Mouse (Mus musculus): ENCODE data around the gene Abcd2. TPM values are rescaled to one million over a fixed set of nuclear protein-coding genes. Genes with fewer than 3 reads are reported as not detected.

Abcd2 gene
- polyA plus RNA-seq, 1 experiment from 2014 or later: 6.3 TPM

GRCm38 (mm10) chr15:91190026-91190425 lies 1.6 kb downstream of the Abcd2 start:
- no peak overlapping the region for H3K27ac ChIP-seq (replicated peaks)
- H3K27me3 ChIP-seq: peaks cover 8% of the 10 kb centered on the region; the same call in 1 of the 2 replicates
- WGBS (ENCODE audit: insufficient replicate concordance): 52% methylated on average over 4 of the region's 4 CpGs
- no peak overlapping the region for H3K9ac ChIP-seq
- peak overlapping the region; percentile 73 for H3K4me2 ChIP-seq
- H3K4me3 ChIP-seq (replicated peaks): peak overlapping the region; percentile 52
- ATAC-seq (ENCODE audit: insufficient read depth): no peak
- no peaks in the 10 kb centered on the region for H3K9me3 ChIP-seq (replicated peaks)
- no peaks in the 10 kb centered on the region for H3K36me3 ChIP-seq (replicated peaks)
- H3K4me1 ChIP-seq (replicated peaks): peaks cover 20% of the 10 kb centered on the region

GRCm38 (mm10) chr15:91186358-91186757 lies 5.2 kb downstream of the Abcd2 start:
- no peak overlapping the region for H3K27ac ChIP-seq (replicated peaks)
- H3K36me3 ChIP-seq (replicated peaks): no peaks in the 10 kb centered on the region
- H3K4me1 ChIP-seq (replicated peaks): peaks cover 3% of the 10 kb centered on the region
- no peak for ATAC-seq (ENCODE audit: insufficient read depth)
- 71% methylated on average over 6 of the region's 6 CpGs for WGBS (ENCODE audit: insufficient replicate concordance)
- H3K27me3 ChIP-seq: peaks cover 6% of the 10 kb centered on the region; the same call in 1 of the 2 replicates
- H3K9ac ChIP-seq: no peak overlapping the region
- no peaks in the 10 kb centered on the region for H3K9me3 ChIP-seq (replicated peaks)
- H3K4me3 ChIP-seq (replicated peaks): no peak overlapping the region
- no peak overlapping the region for H3K4me2 ChIP-seq

GRCm38 (mm10) chr15:91179911-91180622 lies 11.5 kb downstream of the Abcd2 start:
- no peak overlapping the region for H3K4me3 ChIP-seq (replicated peaks)
- H3K9me3 ChIP-seq (replicated peaks): no peaks in the 10 kb centered on the region
- 60% methylated on average over 15 of the region's 15 CpGs for WGBS (ENCODE audit: insufficient replicate concordance)
- peak overlapping the region; percentile 48; the same call in 1 of the 2 replicates for H3K27ac ChIP-seq (replicated peaks)
- H3K36me3 ChIP-seq (replicated peaks): no peaks in the 10 kb centered on the region
- no peak overlapping the region for H3K9ac ChIP-seq
- no peaks in the 10 kb centered on the region for H3K27me3 ChIP-seq
- H3K4me2 ChIP-seq: no peak overlapping the region
- peaks cover 7% of the 10 kb centered on the region for H3K4me1 ChIP-seq (replicated peaks)
- ATAC-seq (ENCODE audit: insufficient read depth): no peak

GRCm38 (mm10) chr15:91178656-91179314 lies 12.8 kb downstream of the Abcd2 start:
- Histone ChIP-seq H3K9ac (no peak overlapping the region), H3K4me3 (replicated peaks) (no peak overlapping the region), H3K27ac (replicated peaks) (no peak overlapping the region), H3K9me3 (replicated peaks) (no peaks in the 10 kb centered on the region), H3K36me3 (replicated peaks) (no peaks in the 10 kb centered on the region), H3K27me3 (no peaks in the 10 kb centered on the region), H3K4me2 (no peak overlapping the region), H3K4me1 (replicated peaks) (peaks cover 7% of the 10 kb centered on the region)
- ATAC-seq (ENCODE audit: insufficient read depth): no peak
- 21% methylated on average over 9 of the region's 9 CpGs for WGBS (ENCODE audit: insufficient replicate concordance)

GRCm38 (mm10) chr15:91172193-91172592 lies 19.4 kb downstream of the Abcd2 start:
- H3K9ac ChIP-seq: no peak overlapping the region
- no peaks in the 10 kb centered on the region for H3K27me3 ChIP-seq
- peak; percentile 44; the same call in 1 of the 2 replicates for ATAC-seq (ENCODE audit: insufficient read depth)
- H3K9me3 ChIP-seq (replicated peaks): no peaks in the 10 kb centered on the region
- no peak overlapping the region for H3K27ac ChIP-seq (replicated peaks)
- H3K36me3 ChIP-seq (replicated peaks): no peaks in the 10 kb centered on the region
- 0 out of 2 replicates have a peak, but pooled peaks cover 4% of the 10 kb centered on the region for H3K4me1 ChIP-seq (replicated peaks)
- H3K4me3 ChIP-seq (replicated peaks): no peak overlapping the region
- WGBS (ENCODE audit: insufficient replicate concordance): 68% methylated on average over 4 of the region's 4 CpGs
- H3K4me2 ChIP-seq: no peak overlapping the region

GRCm38 (mm10) chr15:91171332-91171731 lies 20.3 kb downstream of the Abcd2 start:
- Histone ChIP-seq H3K27ac (replicated peaks) (no peak overlapping the region), H3K36me3 (replicated peaks) (no peaks in the 10 kb centered on the region), H3K9me3 (replicated peaks) (no peaks in the 10 kb centered on the region), H3K4me1 (replicated peaks) (0 out of 2 replicates have a peak, but pooled peaks cover 4% of the 10 kb centered on the region), H3K4me2 (no peak overlapping the region), H3K9ac (no peak overlapping the region), H3K27me3 (no peaks in the 10 kb centered on the region), H3K4me3 (replicated peaks) (no peak overlapping the region)
- 57% methylated on average over 4 of the region's 4 CpGs for WGBS (ENCODE audit: insufficient replicate concordance)
- no peak for ATAC-seq (ENCODE audit: insufficient read depth)

GRCm38 (mm10) chr15:91170602-91171328 lies 20.8 kb downstream of the Abcd2 start:
- Histone ChIP-seq H3K4me1 (replicated peaks) (0 out of 2 replicates have a peak, but pooled peaks cover 4% of the 10 kb centered on the region), H3K9ac (no peak overlapping the region), H3K27ac (replicated peaks) (no peak overlapping the region), H3K36me3 (replicated peaks) (no peaks in the 10 kb centered on the region), H3K9me3 (replicated peaks) (no peaks in the 10 kb centered on the region), H3K4me2 (no peak overlapping the region), H3K4me3 (replicated peaks) (no peak overlapping the region), H3K27me3 (no peaks in the 10 kb centered on the region)
- WGBS (ENCODE audit: insufficient replicate concordance): 69% methylated on average over 9 of the region's 9 CpGs
- ATAC-seq (ENCODE audit: insufficient read depth): no peak

GRCm38 (mm10) chr15:91167850-91168562 lies 23.6 kb downstream of the Abcd2 start:
- H3K9ac ChIP-seq: no peak overlapping the region
- no peaks in the 10 kb centered on the region for H3K36me3 ChIP-seq (replicated peaks)
- H3K4me1 ChIP-seq (replicated peaks): 0 out of 2 replicates have a peak, but pooled peaks cover 4% of the 10 kb centered on the region
- no peak overlapping the region for H3K27ac ChIP-seq (replicated peaks)
- H3K4me3 ChIP-seq (replicated peaks): no peak overlapping the region
- H3K4me2 ChIP-seq: no peak overlapping the region
- H3K27me3 ChIP-seq: no peaks in the 10 kb centered on the region
- WGBS (ENCODE audit: insufficient replicate concordance): 53% methylated on average over 13 of the region's 13 CpGs
- no peaks in the 10 kb centered on the region for H3K9me3 ChIP-seq (replicated peaks)
- peak; percentile 56 for ATAC-seq (ENCODE audit: insufficient read depth)

- no peak overlapping the region for H3K4me3 ChIP-seq (replicated peaks)
- 0 out of 2 replicates have a peak, but pooled peaks have one; percentile 12 for ATAC-seq (ENCODE audit: insufficient read depth)
- no peak overlapping the region for H3K9ac ChIP-seq
- 10% methylated on average over 5 of the region's 5 CpGs for WGBS (ENCODE audit: insufficient replicate concordance)
- no peak overlapping the region for H3K27ac ChIP-seq (replicated peaks)
- H3K9me3 ChIP-seq (replicated peaks): no peaks in the 10 kb centered on the region
- 0 out of 2 replicates have a peak, but pooled peaks cover 4% of the 10 kb centered on the region for H3K4me1 ChIP-seq (replicated peaks)
- H3K36me3 ChIP-seq (replicated peaks): no peaks in the 10 kb centered on the region
- no peak overlapping the region for H3K4me2 ChIP-seq
- no peaks in the 10 kb centered on the region for H3K27me3 ChIP-seq
Measured at GRCm38 (mm10) chr15:91165021-91165420, 26.6 kb downstream of the Abcd2 start.

- H3K9me3 ChIP-seq (replicated peaks): no peaks in the 10 kb centered on the region
- no peak overlapping the region for H3K27ac ChIP-seq (replicated peaks)
- 53% methylated on average over 2 of the region's 2 CpGs for WGBS (ENCODE audit: insufficient replicate concordance)
- H3K27me3 ChIP-seq: no peaks in the 10 kb centered on the region
- H3K4me3 ChIP-seq (replicated peaks): no peak overlapping the region
- H3K9ac ChIP-seq: no peak overlapping the region
- no peaks in the 10 kb centered on the region for H3K4me1 ChIP-seq (replicated peaks)
- H3K36me3 ChIP-seq (replicated peaks): peaks cover 4% of the 10 kb centered on the region; the same call in 1 of the 2 replicates
- ATAC-seq (ENCODE audit: insufficient read depth): no peak
- no peak overlapping the region for H3K4me2 ChIP-seq
Measured at GRCm38 (mm10) chr15:91163454-91163853, 28.1 kb downstream of the Abcd2 start.
